Mouse (Mus musculus) liver, embryonic 16.5 days (tissue): ENCODE data around the gene Sh3rf1. TPM values are rescaled to one million over a fixed set of nuclear protein-coding genes. Genes with fewer than 3 reads are reported as not detected.

Experiments
- ATAC-seq: fragments of 200-750 bp; cut with Nextera tagmentation; 2 replicates; pipeline ENCODE4 v1.8.0; 2017; ENCODE audit warnings: low read depth, mild to moderate bottlenecking, moderate number of reproducible peaks, moderate library complexity
- H3K27ac ChIP-seq: fragments of 300-500 bp; sonication (generic); 2 replicates; pipeline ENCODE4 v1.5.1; 2014; ENCODE audit warnings: mild to moderate bottlenecking, low read length
- H3K27me3 ChIP-seq: fragments of 300-500 bp; sonication (generic); 2 replicates; pipeline ENCODE4 v1.6.1; 2014; ENCODE audit warnings: low read depth, low read length, mixed read lengths; ENCODE audit not compliant: control insufficient read depth, insufficient read depth
- H3K36me3 ChIP-seq: fragments of 300-500 bp; sonication (generic); 2 replicates; pipeline ENCODE4 v1.6.1; 2014; ENCODE audit warnings: mild to moderate bottlenecking; ENCODE audit not compliant: control insufficient read depth, insufficient read depth
- H3K4me1 ChIP-seq: fragments of 300-500 bp; sonication (generic); 2 replicates; pipeline ENCODE4 v1.6.1; 2014; ENCODE audit warnings: low read depth, low read length, mixed read lengths; ENCODE audit not compliant: control insufficient read depth
- H3K4me2 ChIP-seq: fragments of 300-500 bp; sonication (generic); 2 replicates; pipeline ENCODE4 v1.6.1; 2014; ENCODE audit warnings: low read depth, low read length, mixed read lengths
- H3K4me3 ChIP-seq: fragments of 300-500 bp; sonication (generic); 2 replicates; pipeline ENCODE4 v1.5.1; 2014; ENCODE audit warnings: low read depth, mild to moderate bottlenecking, low read length
- H3K9ac ChIP-seq: fragments of 300-500 bp; sonication (generic); 2 replicates; pipeline ENCODE4 v1.6.1; 2014; ENCODE audit warnings: low read depth, low read length
- H3K9me3 ChIP-seq: fragments of 300-500 bp; sonication (generic); replicated peaks from 2 replicates; pipeline ENCODE4 v1.6.1; 2016; ENCODE audit warnings: low read length; ENCODE audit not compliant: control insufficient read depth
- WGBS: fragments of 180-500 bp; shearing (Covaris S2); extraction: QIAGEN DNeasy Blood & Tissue Kit; methylation state at CpG from one replicate; pipeline ENCODE4 v1.1.7; 2014; ENCODE audit not compliant: insufficient replicate concordance; 5-methylcytosine and 5-hydroxymethylcytosine counted together
- polyA plus RNA-seq: library from polyadenylated mRNA; unstranded; fragments of >200 nt; fragmentation: Nextera tagmentation; extraction: Ambion mirVana; gene quantifications from 2 replicates; pipeline ENCODE4 v1.2.1, GENCODE M21; 2015

The Sh3rf1 gene
- polyA plus RNA-seq, 1 experiment from 2014 or later, result 1.5 TPM

- Histone ChIP-seq H3K4me2 (no peak overlapping the region), H3K4me1 (no peaks in the 10 kb centered on the region; the same call in 1 of the 2 replicates), H3K27ac (0 out of 2 replicates have a peak overlapping the region, but pooled peaks have one; percentile 14), H3K27me3 (no peaks in the 10 kb centered on the region), H3K4me3 (no peak overlapping the region), H3K9me3 (no peaks in the 10 kb centered on the region), H3K36me3 (no peaks in the 10 kb centered on the region), H3K9ac (no peak overlapping the region)
- ATAC-seq, result no peak; the same call in 1 of the 2 replicates
- 67% methylated on average over 17 of the region's 17 CpGs for WGBS
Measured at GRCm38 (mm10) chr8:61273307-61274221, 49.9 kb downstream of the Sh3rf1 start.

DNA sequence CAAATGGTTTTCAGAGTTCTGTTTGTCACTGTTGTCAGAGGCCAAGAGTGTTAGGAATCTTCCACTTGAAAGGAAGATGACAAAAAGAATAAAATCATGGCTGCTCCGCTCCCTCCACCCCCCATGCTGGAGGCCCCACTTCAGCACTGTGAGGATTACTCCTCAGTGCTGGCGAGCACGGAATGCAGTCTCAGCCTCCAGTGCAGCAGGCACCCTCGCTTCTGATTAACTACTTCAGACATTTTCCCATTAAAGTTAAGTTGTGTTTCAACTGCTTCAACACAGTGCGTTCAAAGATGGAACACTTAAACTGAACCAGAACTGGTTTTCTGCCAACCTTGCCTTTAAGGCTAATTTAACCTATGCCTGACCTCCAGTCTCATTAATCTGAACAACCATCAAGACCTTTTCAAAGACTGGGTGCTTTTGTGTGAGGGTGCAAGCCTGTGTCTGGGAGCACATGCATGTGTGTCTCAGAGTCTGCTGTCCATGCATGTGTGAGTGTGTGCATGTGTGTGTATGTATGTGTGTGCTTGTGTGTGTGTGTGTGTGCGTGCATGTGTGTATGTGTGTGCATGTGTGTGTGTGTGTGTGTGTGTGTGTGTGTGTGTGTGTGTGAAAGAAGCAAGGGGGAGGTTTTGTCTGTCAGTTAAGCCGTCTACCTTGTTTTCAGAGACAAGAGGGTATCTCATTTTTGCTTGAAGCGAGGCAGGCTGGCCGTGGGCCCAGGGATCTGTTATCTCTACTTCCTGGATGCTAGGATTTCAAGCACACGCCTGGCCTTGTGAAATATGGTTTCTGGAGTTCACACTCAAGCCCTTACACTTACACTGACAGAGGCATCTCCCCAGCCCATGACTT is 51.2 kb downstream of the Sh3rf1 start:
- no peak overlapping the region for H3K27ac ChIP-seq
- H3K27me3 ChIP-seq, result no peaks in the 10 kb centered on the region
- no peaks in the 10 kb centered on the region for H3K9me3 ChIP-seq
- no peak overlapping the region for H3K9ac ChIP-seq
- no peak overlapping the region for H3K4me3 ChIP-seq
- no peaks in the 10 kb centered on the region for H3K36me3 ChIP-seq
- H3K4me1 ChIP-seq, result no peaks in the 10 kb centered on the region; the same call in 1 of the 2 replicates
- H3K4me2 ChIP-seq, result no peak overlapping the region
- 47% methylated on average over 10 of the region's 10 CpGs for WGBS
- ATAC-seq, result no peak

GRCm38 (mm10) chr8:61275463-61276356 is 52.0 kb downstream of the Sh3rf1 start:
- no peak overlapping the region for H3K27ac ChIP-seq
- ATAC-seq, result no peak
- no peaks in the 10 kb centered on the region for H3K27me3 ChIP-seq
- no peak overlapping the region for H3K4me2 ChIP-seq
- no peak overlapping the region for H3K4me3 ChIP-seq
- no peaks in the 10 kb centered on the region for H3K9me3 ChIP-seq
- H3K36me3 ChIP-seq, result no peaks in the 10 kb centered on the region
- H3K9ac ChIP-seq, result no peak overlapping the region
- 56% methylated on average over 11 of the region's 11 CpGs for WGBS
- H3K4me1 ChIP-seq, result no peaks in the 10 kb centered on the region; the same call in 1 of the 2 replicates

GRCm38 (mm10) chr8:61276397-61276796 is 52.7 kb downstream of the Sh3rf1 start:
- no peaks in the 10 kb centered on the region for H3K9me3 ChIP-seq
- ATAC-seq, result no peak
- no peaks in the 10 kb centered on the region for H3K36me3 ChIP-seq
- no peak overlapping the region for H3K4me2 ChIP-seq
- H3K27ac ChIP-seq, result no peak overlapping the region
- H3K9ac ChIP-seq, result no peak overlapping the region
- no peaks in the 10 kb centered on the region; the same call in 1 of the 2 replicates for H3K4me1 ChIP-seq
- WGBS, result 64% methylated on average over 5 of the region's 5 CpGs
- no peak overlapping the region for H3K4me3 ChIP-seq
- no peaks in the 10 kb centered on the region for H3K27me3 ChIP-seq

DNA sequence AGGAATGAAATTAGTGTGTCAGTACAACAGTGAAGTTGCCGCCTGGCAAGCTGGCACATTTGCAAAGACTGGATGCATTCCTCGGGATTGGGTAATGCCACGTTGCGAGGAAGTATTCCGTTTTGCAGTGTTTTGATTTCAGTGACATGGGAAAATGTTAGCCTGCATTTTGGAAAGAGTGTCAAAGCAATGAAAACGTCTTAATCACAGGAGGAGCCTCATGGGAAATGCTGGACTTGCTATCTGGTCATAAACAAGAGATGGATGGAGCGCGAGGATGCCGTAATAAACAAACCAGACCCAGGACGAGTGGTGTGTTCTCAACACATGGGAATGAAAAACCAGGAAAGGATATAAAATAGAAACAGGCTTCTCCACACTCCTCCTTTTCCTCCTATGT is 55.4 kb downstream of the Sh3rf1 start:
- no peak for ATAC-seq
- Histone ChIP-seq H3K27me3 (no peaks in the 10 kb centered on the region), H3K9me3 (no peaks in the 10 kb centered on the region), H3K4me3 (no peak overlapping the region), H3K4me2 (no peak overlapping the region), H3K9ac (no peak overlapping the region), H3K27ac (no peak overlapping the region), H3K36me3 (no peaks in the 10 kb centered on the region), H3K4me1 (peaks cover 8% of the 10 kb centered on the region)
- WGBS, result 75% methylated on average over 10 of the region's 10 CpGs

- Histone ChIP-seq H3K4me3 (no peak overlapping the region), H3K4me1 (peaks cover 8% of the 10 kb centered on the region), H3K4me2 (no peak overlapping the region), H3K27me3 (no peaks in the 10 kb centered on the region), H3K9me3 (no peaks in the 10 kb centered on the region), H3K27ac (no peak overlapping the region), H3K9ac (no peak overlapping the region), H3K36me3 (no peaks in the 10 kb centered on the region)
- 62% methylated on average over 10 of the region's 10 CpGs for WGBS
- ATAC-seq, result no peak
Measured at GRCm38 (mm10) chr8:61282303-61283168, 58.9 kb downstream of the Sh3rf1 start.

GRCm38 (mm10) chr8:61283169-61284081 is 59.8 kb downstream of the Sh3rf1 start:
- Histone ChIP-seq H3K9ac (no peak overlapping the region), H3K4me3 (no peak overlapping the region), H3K9me3 (no peaks in the 10 kb centered on the region), H3K27ac (no peak overlapping the region), H3K4me2 (peak overlapping the region; percentile 22; the same call in 1 of the 2 replicates), H3K27me3 (no peaks in the 10 kb centered on the region), H3K4me1 (peaks cover 8% of the 10 kb centered on the region), H3K36me3 (no peaks in the 10 kb centered on the region)
- WGBS, result 27% methylated on average over 12 of the region's 12 CpGs
- ATAC-seq, result peak; percentile 64
